Mouse (Mus musculus) olfactory bulb, adult 2 months (tissue): ENCODE results near the gene Fcrla.

Experiments
- CTCF ChIP-seq: fragments of 200-500 bp; IDR thresholded peaks from 2 replicates; pipeline ENCODE4 v1.5.1; 2012; ENCODE audit warnings: low read depth, mild to moderate bottlenecking, low read length, moderate library complexity; ENCODE audit not compliant: insufficient read depth
- POLR2A ChIP-seq: fragments of 200-500 bp; IDR thresholded peaks from 2 replicates; pipeline ENCODE4 v1.6.1; 2012; ENCODE audit warnings: mild to moderate bottlenecking, low read depth, low read length, moderate library complexity; ENCODE audit not compliant: insufficient read depth

DNA sequence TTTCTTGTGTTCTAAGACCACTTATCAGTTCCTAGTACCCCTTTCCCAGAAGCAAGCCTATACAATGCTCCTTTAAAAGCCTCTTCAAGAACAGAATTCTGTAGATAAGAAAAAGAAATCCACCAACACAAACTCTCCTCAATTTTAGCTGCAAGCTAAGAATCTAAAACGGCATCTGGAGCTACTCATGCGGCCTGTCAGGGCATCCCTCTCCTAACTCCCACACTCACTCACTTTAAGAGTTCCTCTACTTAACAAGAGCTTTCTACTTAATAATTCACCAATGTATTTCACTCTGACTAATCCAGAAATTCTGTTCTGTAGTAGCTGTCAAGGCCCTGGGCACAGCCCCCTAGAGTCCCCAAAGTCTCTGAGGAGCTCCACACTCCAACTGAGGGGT is 35.7 kb downstream of the Fcrla start:
- no peak for TF ChIP-seq CTCF
- no peak for TF ChIP-seq POLR2A
